Mouse (Mus musculus) gonadal fat pad, adult 2 months (tissue): ENCODE measurements around the gene Tgfb1. TPM values are rescaled to one million over a fixed set of nuclear protein-coding genes. Genes with fewer than 3 reads are reported as not detected.

Experiments used
- DNase-seq: peaks from one replicate; pipeline ENCODE4 v3.0.0-alpha.2; 2012; ENCODE audit warnings: low read depth
- polyA plus RNA-seq: library from polyadenylated mRNA; depleted of rRNA; stranded (reverse); fragments of >200 nt; gene quantifications from 2 replicates; pipeline ENCODE4 v1.2.3, GENCODE M21; 2012; rRNA removed

Tgfb1 gene
- 32.4 and 52.4 TPM in 2 replicates for polyA plus RNA-seq

GRCm38 (mm10) chr7:25686680-25687531 is at the start of gene Tgfb1:
Gene Tgfb1, plus strand, starts transcription at chr7:25687002.
- no peak for DNase-seq

- DNase-seq, result no peak
Measured at GRCm38 (mm10) chr7:25637099-25637498, 49.7 kb upstream of the Tgfb1 start.

GRCm38 (mm10) chr7:25639754-25640153 is 47.0 kb upstream of the Tgfb1 start:
- no peak for DNase-seq

GRCm38 (mm10) chr7:25644136-25644535 is 42.7 kb upstream of the Tgfb1 start:
- no peak for DNase-seq

GRCm38 (mm10) chr7:25644631-25645030 is 42.2 kb upstream of the Tgfb1 start:
- no peak for DNase-seq

- DNase-seq, result peak; percentile 95
Measured at GRCm38 (mm10) chr7:25645074-25645473, 41.7 kb upstream of the Tgfb1 start.

- DNase-seq, result no peak
Measured at GRCm38 (mm10) chr7:25647574-25648123, 39.2 kb upstream of the Tgfb1 start.

- peak; percentile 91 for DNase-seq
Measured at GRCm38 (mm10) chr7:25649839-25650238, 37.0 kb upstream of the Tgfb1 start.

GRCm38 (mm10) chr7:25651281-25651680 is 35.5 kb upstream of the Tgfb1 start:
- no peak for DNase-seq

GRCm38 (mm10) chr7:25652244-25652759 is 34.5 kb upstream of the Tgfb1 start:
- DNase-seq, result no peak

- DNase-seq, result no peak
Measured at GRCm38 (mm10) chr7:25655601-25656428, 31.0 kb upstream of the Tgfb1 start.

GRCm38 (mm10) chr7:25657785-25658184 is 29.0 kb upstream of the Tgfb1 start:
- DNase-seq, result no peak

GRCm38 (mm10) chr7:25658657-25659472 is 27.9 kb upstream of the Tgfb1 start, which contains the start of the genes Bckdha and Exosc5:
Gene Bckdha, minus strand, starts transcription at chr7:25658981.
Gene Exosc5, plus strand, starts transcription at chr7:25659164.
- DNase-seq, result peak; percentile 91

GRCm38 (mm10) chr7:25666381-25666780 is 20.4 kb upstream of the Tgfb1 start:
- DNase-seq, result no peak

GRCm38 (mm10) chr7:25669158-25669557 is 17.6 kb upstream of the Tgfb1 start:
- DNase-seq, result no peak

- DNase-seq, result no peak
Measured at GRCm38 (mm10) chr7:25669631-25670030, 17.2 kb upstream of the Tgfb1 start.

- no peak for DNase-seq
Measured at GRCm38 (mm10) chr7:25670096-25670495, 16.7 kb upstream of the Tgfb1 start.

- DNase-seq, result no peak
Measured at GRCm38 (mm10) chr7:25671686-25672085, 15.1 kb upstream of the Tgfb1 start.

- DNase-seq, result no peak
Measured at GRCm38 (mm10) chr7:25672442-25672841, 14.4 kb upstream of the Tgfb1 start.

GRCm38 (mm10) chr7:25674297-25674696 is 12.5 kb upstream of the Tgfb1 start:
- no peak for DNase-seq

GRCm38 (mm10) chr7:25674719-25675300 is 12.0 kb upstream of the Tgfb1 start, which contains the start of gene Tmem91:
Gene Tmem91, minus strand, starts transcription at chr7:25675166.
- DNase-seq, result no peak
